In the genomic region with DNA sequence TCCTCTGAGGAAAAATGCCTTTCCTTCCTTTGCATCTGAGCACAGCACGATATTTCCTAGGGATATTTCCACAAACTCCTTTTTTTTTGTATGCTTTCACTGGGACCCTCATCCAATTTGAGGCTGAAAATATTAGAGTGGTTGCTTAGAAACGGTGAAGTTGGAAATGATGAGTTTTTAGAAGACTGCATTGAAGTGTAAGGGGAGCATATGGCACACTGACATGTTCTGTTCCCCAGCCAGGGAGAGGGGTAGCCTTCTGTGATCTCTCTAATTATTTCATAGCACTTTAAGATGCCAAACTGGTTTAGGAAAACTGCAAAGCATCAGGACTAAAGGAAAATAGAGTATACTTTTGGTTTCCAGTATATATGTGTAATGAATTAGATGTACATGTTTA, we compare ENCODE assay signal across 15 mouse cellular contexts.
DNase-seq lines count a peak whose midpoint lies in the region; ATAC-seq and TF ChIP-seq lines count a peak whose summit lies in the region.
"Had no signal": no experiment of that assay in that cellular context is flagged by ENCODE, and none has a peak within 500 bp of the region (broad histone marks: within the 10 kb centered on the region; RNA-seq: fewer than 3 reads in every experiment).

No protein-coding gene starts in this region.

- TF ChIP-seq CTCF in forebrain, postnatal 0 days (IDR thresholded peaks at IDR 0.05; ENCODE audit: low read depth) = no peak

- peak overlapping the region; percentile 62; the same call in 1 of the 2 replicates for H3K27ac ChIP-seq in forebrain, postnatal 0 days (ENCODE audit: low read depth, low read length)
- H3K27ac ChIP-seq: limb, embryonic 12.5 days had no signal

- peak; percentile 98 for ATAC-seq in forebrain, postnatal 0 days
- ATAC-seq in inflammation-experienced regulatory T-cells, adult 6 months = no peak

- WGBS in forebrain, postnatal 0 days = 34% methylated on average over 2 of the region's 2 CpGs

- intact Hi-C loops in left cerebral cortex, postnatal 4 days (cut with DNase I) = no loop called here

- no peak overlapping the region for H3K4me2 ChIP-seq in forebrain, postnatal 0 days (ENCODE audit: low read depth)
- H3K4me2 ChIP-seq: limb, embryonic 12.5 days had no signal

- no peaks in the 10 kb centered on the region for H3K27me3 ChIP-seq in forebrain, postnatal 0 days (ENCODE audit: insufficient read depth, low read length)
- H3K27me3 ChIP-seq: limb, embryonic 12.5 days had no signal

- peak; percentile 5 to 8 for DNase-seq in cerebellum, postnatal 25 days
- no peak for DNase-seq in cerebellum, adult 9-11 months
- peak; percentile 35 for DNase-seq in left cerebral cortex, postnatal 4 days
- DNase-seq in left cerebral cortex, adult 11 months (ENCODE audit: low spot score) = no peak
- peak; percentile 85 for DNase-seq in forebrain, postnatal 0 days
- DNase-seq in right cerebral cortex, postnatal 25 days = peak; percentile 4
- no peak for DNase-seq in heart, adult 9 months (ENCODE audit: low spot score in 2 of 2)
- DNase-seq: adrenal gland, postnatal 25 days; cerebellum, adult 18-20 months; gastrocnemius, postnatal 25 days; kidney, postnatal 14 days; lung, postnatal 36 days had no signal

- no peak overlapping the region for H3K4me3 ChIP-seq in forebrain, postnatal 0 days (ENCODE audit: low read depth, low read length)
- H3K4me3 ChIP-seq: erythroblast, embryonic 14.5 days; limb, embryonic 12.5 days had no signal

- no peak overlapping the region for H3K9ac ChIP-seq in forebrain, postnatal 0 days
- H3K9ac ChIP-seq: limb, embryonic 12.5 days had no signal

- H3K36me3 ChIP-seq in forebrain, postnatal 0 days (ENCODE audit: insufficient read depth) = no peaks in the 10 kb centered on the region
- H3K36me3 ChIP-seq: limb, embryonic 12.5 days had no signal

- 0 out of 2 replicates have a peak, but pooled peaks cover 3% of the 10 kb centered on the region for H3K4me1 ChIP-seq in forebrain, postnatal 0 days (ENCODE audit: insufficient read depth)
- H3K4me1 ChIP-seq: limb, embryonic 12.5 days had no signal

- no peaks in the 10 kb centered on the region for H3K9me3 ChIP-seq in forebrain, postnatal 0 days (ENCODE audit: low read length)
- H3K9me3 ChIP-seq: limb, embryonic 12.5 days had no signal

Comparison
In these comparisons a context has a peak if more than half of its experiments do, and no peak if none do; other contexts are left out.
1. DNase-seq: peak in cerebellum, postnatal 25 days (2 of 2), left cerebral cortex, postnatal 4 days (single experiment), forebrain, postnatal 0 days (single experiment) and right cerebral cortex, postnatal 25 days (single experiment); none in cerebellum, adult 9-11 months (single experiment), left cerebral cortex, adult 11 months (single experiment) and heart, adult 9 months (0 of 2).